Mouse (Mus musculus) CD4-positive naive resting alpha-beta T cell, adult 76 days (primary cell): ENCODE data around the gene Ccnt2. TPM values are rescaled to one million over a fixed set of nuclear protein-coding genes. Genes with fewer than 3 reads are reported as not detected.

Source experiments
- total RNA-seq: library from RNA; stranded (reverse); gene quantifications from one replicate; pipeline ENCODE4 v1.2.4, GENCODE M21; 2023

The Ccnt2 gene
- total RNA-seq, result 82.4 TPM

GRCm38 (mm10) chr1:127773803-127774500 lies at the start of gene Ccnt2:
Gene Ccnt2 (plus strand): TSS chr1:127774164.

DNA sequence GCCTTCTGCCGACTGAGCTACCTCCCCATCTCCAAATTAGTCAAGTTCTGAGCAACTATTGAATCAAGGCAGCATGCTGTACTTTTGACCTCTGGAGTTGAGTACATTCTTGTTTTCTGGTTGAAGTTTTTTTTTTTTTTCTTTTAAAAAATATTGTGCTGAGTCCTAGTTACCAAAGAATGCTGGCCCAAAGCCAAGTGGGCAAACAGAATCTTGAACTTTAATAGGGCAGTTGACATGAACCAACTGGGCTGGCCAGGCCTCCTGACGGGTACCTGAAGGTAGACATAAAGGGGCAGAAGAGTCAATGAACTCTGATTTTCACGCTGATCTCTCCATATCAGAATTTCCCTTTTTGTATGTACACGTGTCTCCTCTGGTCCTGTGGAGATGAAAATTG lies 44.9 kb upstream of the Ccnt2 start, which contains the start of gene Acmsd:
TSS of gene Acmsd (plus strand) at position 318 of the 400 bp plus-strand sequence.

GRCm38 (mm10) chr1:127854486-127855222 lies 80.7 kb downstream of the Ccnt2 start, which contains the start of gene Map3k19:
Gene Map3k19 (minus strand): TSS chr1:127855031.

Other genes with a start within 250 kb of the Ccnt2 start
- gene Tmem163, start 94.6 kb upstream of the Ccnt2 start, total RNA-seq, result 2.4 TPM
- not detected for gene Acmsd, start 44.8 kb upstream of the Ccnt2 start, total RNA-seq
- gene Map3k19, start 80.9 kb downstream of the Ccnt2 start, total RNA-seq, result 1.00 TPM
- gene Rab3gap1, start 94.6 kb downstream of the Ccnt2 start, total RNA-seq, result 93.1 TPM